Mouse (Mus musculus): Measurements from ENCODE around the gene Vapb.

GRCm38 (mm10) chr2:173692693-173693092, 44.6 kb upstream of the Vapb start:
- TF ChIP-seq CTCF (IDR thresholded peaks at IDR 0.05) (no peak), POLR2A (IDR thresholded peaks at IDR 0.05; ENCODE audit: insufficient read depth, low read depth, low read length) (no peak)
